In the genomic region with DNA sequence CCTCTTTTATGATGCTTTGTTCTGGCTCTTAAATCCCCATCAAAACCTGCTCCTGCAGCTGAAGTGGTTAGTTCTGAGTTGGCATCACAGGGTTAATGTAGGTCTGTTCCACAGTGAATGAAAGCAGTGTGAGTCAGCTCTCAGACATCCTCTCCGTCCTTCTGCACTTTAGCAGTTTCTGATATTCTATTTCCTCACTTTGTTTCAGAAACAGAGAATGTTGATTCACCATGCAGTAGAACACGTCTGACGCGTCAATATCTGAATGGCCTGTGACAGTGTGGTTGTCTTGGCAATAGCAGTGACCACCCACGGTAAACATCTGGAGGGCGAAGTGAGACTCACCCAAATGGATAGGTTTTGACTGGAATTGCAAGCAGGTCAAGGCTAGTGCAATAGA, we compare ENCODE assay signal across 19 mouse cellular contexts. TPM values are rescaled to one million over a fixed set of nuclear protein-coding genes. Genes with fewer than 3 reads are reported as not detected.
DNase-seq lines count a peak whose midpoint lies in the region; ATAC-seq and TF ChIP-seq lines count a peak whose summit lies in the region.
"Had no signal": no experiment of that assay in that cellular context is flagged by ENCODE, and none has a peak within 500 bp of the region (broad histone marks: within the 10 kb centered on the region; RNA-seq: fewer than 3 reads in every experiment).

No protein-coding gene starts in this region.

- no peaks in the 10 kb centered on the region for H3K4me1 ChIP-seq in intestine, embryonic 15.5 days (replicated peaks)
- H3K4me1 ChIP-seq in intestine, postnatal 0 days (replicated peaks; ENCODE audit: control insufficient read depth, insufficient read depth, low read length): no peaks in the 10 kb centered on the region
- H3K4me1 ChIP-seq in embryonic facial prominence, embryonic 10.5 days: peaks cover 4% of the 10 kb centered on the region; the same call in 1 of the 2 replicates
- H3K4me1 ChIP-seq: limb, embryonic 10.5 days; midbrain, embryonic 13.5 days had no signal

- peak; percentile 36; the same call in 1 of the 2 replicates for ATAC-seq in intestine, embryonic 15.5 days
- no peak for ATAC-seq in intestine, postnatal 0 days
- ATAC-seq: midbrain, embryonic 13.5 days had no signal

- no peak overlapping the region for H3K4me2 ChIP-seq in intestine, embryonic 15.5 days (replicated peaks)
- H3K4me2 ChIP-seq in intestine, postnatal 0 days (replicated peaks; ENCODE audit: low read depth): no peak overlapping the region
- H3K4me2 ChIP-seq: midbrain, embryonic 13.5 days had no signal

- H3K9ac ChIP-seq in intestine, embryonic 15.5 days: no peak overlapping the region
- no peak overlapping the region for H3K9ac ChIP-seq in intestine, postnatal 0 days (ENCODE audit: low read depth, low read length)
- H3K9ac ChIP-seq: midbrain, embryonic 13.5 days had no signal

- H3K27ac ChIP-seq in intestine, embryonic 15.5 days: no peak overlapping the region
- no peak overlapping the region for H3K27ac ChIP-seq in intestine, postnatal 0 days (ENCODE audit: low read depth, low read length)
- no peak overlapping the region for H3K27ac ChIP-seq in embryonic facial prominence, embryonic 10.5 days (replicated peaks)
- H3K27ac ChIP-seq: limb, embryonic 10.5 days; midbrain, embryonic 13.5 days had no signal

- H3K4me3 ChIP-seq in intestine, embryonic 15.5 days (replicated peaks): no peak overlapping the region
- H3K4me3 ChIP-seq in intestine, postnatal 0 days (ENCODE audit: low read depth, low read length): no peak overlapping the region
- H3K4me3 ChIP-seq in embryonic facial prominence, embryonic 10.5 days: no peak overlapping the region
- H3K4me3 ChIP-seq: erythroblast, embryonic 14.5 days; limb, embryonic 10.5 days; midbrain, embryonic 13.5 days had no signal

- no peaks in the 10 kb centered on the region for H3K27me3 ChIP-seq in intestine, embryonic 15.5 days (replicated peaks)
- no peaks in the 10 kb centered on the region for H3K27me3 ChIP-seq in intestine, postnatal 0 days (replicated peaks; ENCODE audit: control insufficient read depth, insufficient read depth, low read length)
- no peaks in the 10 kb centered on the region for H3K27me3 ChIP-seq in embryonic facial prominence, embryonic 10.5 days (replicated peaks; ENCODE audit: low read depth, poor library complexity, severe bottlenecking)
- H3K27me3 ChIP-seq: midbrain, embryonic 13.5 days had no signal

- WGBS in intestine, embryonic 15.5 days: 64% methylated on average over 6 of the region's 6 CpGs
- WGBS in intestine, postnatal 0 days: 49% methylated on average over 6 of the region's 6 CpGs
- 78% methylated on average over 6 of the region's 6 CpGs for WGBS in embryonic facial prominence, embryonic 10.5 days

- TF ChIP-seq CTCF in intestine, postnatal 0 days (IDR thresholded peaks at IDR 0.05; ENCODE audit: low read depth): no peak

- H3K9me3 ChIP-seq in intestine, embryonic 15.5 days: no peaks in the 10 kb centered on the region
- H3K9me3 ChIP-seq in intestine, postnatal 0 days (ENCODE audit: control insufficient read depth): no peaks in the 10 kb centered on the region
- H3K9me3 ChIP-seq in embryonic facial prominence, embryonic 10.5 days: no peaks in the 10 kb centered on the region
- H3K9me3 ChIP-seq: limb, embryonic 10.5 days; midbrain, embryonic 13.5 days had no signal

- peak; percentile 37 for DNase-seq in adrenal gland, postnatal 14 days
- no peak for DNase-seq in adrenal gland, postnatal 4 days (ENCODE audit: low spot score in 2 of 2)
- peak; percentile 73 for DNase-seq in 3134 (ENCODE audit: extremely low read depth, insufficient read length, low spot score)
- peak; percentile 7 for DNase-seq in embryonic facial prominence, embryonic 10.5 days (ENCODE audit: low spot score)
- DNase-seq in spleen, postnatal 14 days (ENCODE audit: low spot score in 2 of 2): no peak
- DNase-seq in lung, postnatal 25 days (ENCODE audit: low spot score): no peak
- DNase-seq: cerebellum, adult 11 months; kidney, postnatal 36 days; lung, postnatal 14 days had no signal

- no peaks in the 10 kb centered on the region for H3K36me3 ChIP-seq in intestine, embryonic 15.5 days
- H3K36me3 ChIP-seq in intestine, postnatal 0 days (ENCODE audit: control insufficient read depth, insufficient read depth): no peaks in the 10 kb centered on the region
- no peaks in the 10 kb centered on the region for H3K36me3 ChIP-seq in embryonic facial prominence, embryonic 10.5 days (replicated peaks)
- H3K36me3 ChIP-seq: limb, embryonic 10.5 days; midbrain, embryonic 13.5 days had no signal

RNA-seq across cellular contexts. Expression of gene Igfbp3, which starts 24.0 kb away (rescaled TPM):
- total RNA-seq in adrenal gland, postnatal 14 days (2021): 65.5 and 97.6 TPM in 2 replicates
- 10 to 100 TPM; 61.8 to 63.1 TPM for total RNA-seq in adrenal gland, postnatal 4 days (2021)
- 41.4 and 46.0 TPM in 2 replicates for polyA plus RNA-seq in intestine, embryonic 15.5 days (2015; fragmentation: Nextera tagmentation; extraction: Ambion mirVana)
- polyA plus RNA-seq in intestine, postnatal 0 days (2015; fragmentation: Nextera tagmentation; extraction: Ambion mirVana): 52.7 and 57.1 TPM in 2 replicates
- 30.2 and 32.3 TPM in 2 replicates for polyA plus RNA-seq in embryonic facial prominence, embryonic 10.5 days (2016; fragmentation: Nextera tagmentation; extraction: Ambion mirVana)
- total RNA-seq: MEL had no signal

RNA-seq across cellular contexts. Expression of gene Igfbp1, which starts 40.1 kb away (rescaled TPM):
- total RNA-seq in adrenal gland, postnatal 14 days (2021): 3.5 and 20.9 TPM in 2 replicates
- 10 to 100 TPM in 1 of 2 experiments, 1 to 10 TPM in 1; 3.7 to 77.7 TPM for total RNA-seq in adrenal gland, postnatal 4 days (2021)
- polyA plus RNA-seq in intestine, embryonic 15.5 days (2015; fragmentation: Nextera tagmentation; extraction: Ambion mirVana): 3.2 and 9.4 TPM in 2 replicates
- 0.12 TPM in 1 of 2 replicates, not detected in the other for polyA plus RNA-seq in intestine, postnatal 0 days (2015; fragmentation: Nextera tagmentation; extraction: Ambion mirVana)
- 0.12 TPM in 1 of 2 replicates, not detected in the other for polyA plus RNA-seq in embryonic facial prominence, embryonic 10.5 days (2016; fragmentation: Nextera tagmentation; extraction: Ambion mirVana)
- total RNA-seq: layer of hippocampus, postnatal 25 days; MEL had no signal

RNA-seq across cellular contexts. Expression of gene Gm11985, which starts 49.3 kb away (rescaled TPM):
- total RNA-seq in adrenal gland, postnatal 14 days (2021): not detected in 2 replicates
- total RNA-seq in adrenal gland, postnatal 4 days (2021): not detected
- polyA plus RNA-seq in intestine, embryonic 15.5 days (2015; fragmentation: Nextera tagmentation; extraction: Ambion mirVana): not detected in 2 replicates
- not detected in 2 replicates for polyA plus RNA-seq in intestine, postnatal 0 days (2015; fragmentation: Nextera tagmentation; extraction: Ambion mirVana)
- 0.15 TPM in 1 of 2 replicates, not detected in the other for polyA plus RNA-seq in embryonic facial prominence, embryonic 10.5 days (2016; fragmentation: Nextera tagmentation; extraction: Ambion mirVana)
- total RNA-seq: layer of hippocampus, postnatal 25 days; MEL had no signal
- polyA plus RNA-seq: cortical plate, adult 2 months; erythroblast, embryonic 14.5 days; gonadal fat pad, adult 2 months; limb, embryonic 10.5 days; midbrain, embryonic 13.5 days; small intestine, adult 2 months had no signal

Comparison
In these comparisons a context has a peak if more than half of its experiments do, and no peak if none do; other contexts are left out.
1. DNase-seq: peak in adrenal gland, postnatal 14 days (single experiment), 3134 (single experiment) and embryonic facial prominence, embryonic 10.5 days (single experiment); none in adrenal gland, postnatal 4 days (0 of 2), spleen, postnatal 14 days (0 of 2) and lung, postnatal 25 days (single experiment).